Mouse (Mus musculus) forebrain, embryonic 10.5 days (tissue): Measurements from ENCODE around the gene Hist1h4c. TPM values are rescaled to one million over a fixed set of nuclear protein-coding genes. Genes with fewer than 3 reads are reported as not detected.

Source experiments
- DNase-seq: peaks from one replicate; pipeline ENCODE4 v3.0.0-alpha.2; 2017; ENCODE audit warnings: low spot score; ENCODE audit errors: extremely low spot score
- H3K27ac ChIP-seq: fragments of 300-500 bp; sonication (generic); 2 replicates; pipeline ENCODE4 v1.5.1; 2016; ENCODE audit warnings: mild to moderate bottlenecking
- H3K27me3 ChIP-seq: fragments of 300-500 bp; sonication (generic); 2 replicates; pipeline ENCODE4 v1.6.1; 2016; ENCODE audit warnings: mild to moderate bottlenecking; ENCODE audit not compliant: poor library complexity, severe bottlenecking
- H3K36me3 ChIP-seq: fragments of 300-500 bp; sonication (generic); replicated peaks from 2 replicates; pipeline ENCODE4 v1.6.1; 2016; ENCODE audit warnings: mild to moderate bottlenecking, moderate library complexity
- H3K4me1 ChIP-seq: fragments of 300-500 bp; sonication (generic); 2 replicates; pipeline ENCODE4 v1.6.1; 2016
- H3K4me3 ChIP-seq: fragments of 300-500 bp; sonication (generic); 2 replicates; pipeline ENCODE4 v1.5.1; 2016; ENCODE audit warnings: mild to moderate bottlenecking, moderate library complexity
- H3K9me3 ChIP-seq: fragments of 300-500 bp; sonication (generic); 2 replicates; pipeline ENCODE4 v1.6.1; 2016; ENCODE audit warnings: mild to moderate bottlenecking, moderate library complexity
- WGBS: fragments of 180-500 bp; shearing (Covaris S2); methylation state at CpG from one replicate; pipeline ENCODE4 v1.1.7; 2016; 5-methylcytosine and 5-hydroxymethylcytosine counted together
- polyA plus RNA-seq: library from polyadenylated mRNA; unstranded; fragments of >200 nt; fragmentation: Nextera tagmentation; extraction: Ambion mirVana; gene quantifications from 2 replicates; pipeline ENCODE4 v1.2.1, GENCODE M21; 2016

The Hist1h4c gene
- polyA plus RNA-seq, 1 experiment from 2014 or later, result 4.5 TPM

DNA sequence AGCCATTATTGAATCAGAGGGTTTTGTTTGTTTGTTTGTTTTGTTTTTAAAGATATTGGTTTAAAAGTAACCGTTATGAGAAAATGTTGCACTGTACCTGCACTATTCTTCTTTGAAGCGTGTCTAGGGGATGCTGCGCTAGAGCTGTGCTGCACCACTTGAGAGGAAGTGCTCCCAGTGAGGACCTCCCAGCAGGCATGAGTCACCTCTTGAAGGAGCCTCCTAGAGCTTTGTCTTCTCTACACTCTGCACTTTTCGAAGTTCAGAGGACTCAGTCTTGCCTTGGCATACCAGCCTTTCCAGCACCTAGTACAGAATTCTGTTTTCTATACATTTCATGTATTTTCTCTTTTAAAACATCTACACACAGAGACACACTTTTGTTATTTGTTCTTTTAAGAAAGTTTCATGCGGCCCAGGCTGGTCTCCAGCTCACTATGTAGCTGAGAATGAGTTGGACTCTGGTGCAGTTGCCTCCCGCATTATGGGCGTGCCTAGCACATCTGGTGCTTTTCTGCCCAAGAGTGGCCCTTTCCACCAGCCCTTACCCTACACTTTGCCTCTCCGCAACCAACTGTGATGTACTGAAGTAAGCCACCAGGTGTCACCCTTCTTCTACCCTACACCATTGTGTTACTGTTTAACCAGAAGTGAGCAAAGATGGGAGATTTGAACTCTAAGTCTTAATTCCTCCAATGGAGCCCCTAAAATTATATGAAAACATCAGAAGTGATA lies 2.7 kb upstream of the Hist1h4c start:
- Histone ChIP-seq H3K4me3 (no peak overlapping the region; the same call in 1 of the 2 replicates), H3K27ac (peak overlapping the region; percentile 56; the same call in 1 of the 2 replicates), H3K9me3 (no peaks in the 10 kb centered on the region), H3K4me1 (peaks cover 32% of the 10 kb centered on the region), H3K36me3 (no peaks in the 10 kb centered on the region), H3K27me3 (no peaks in the 10 kb centered on the region)
- 37% methylated on average over 8 of the region's 8 CpGs for WGBS
- peak; percentile 70 for DNase-seq

- peaks cover 38% of the 10 kb centered on the region for H3K4me1 ChIP-seq
- peak overlapping the region; percentile 90; the same call in 1 of the 2 replicates for H3K27ac ChIP-seq
- DNase-seq, result peak; percentile 7
- no peaks in the 10 kb centered on the region for H3K9me3 ChIP-seq
- H3K4me3 ChIP-seq, result no peak overlapping the region
- no peaks in the 10 kb centered on the region for H3K27me3 ChIP-seq
- 73% methylated on average over 3 of the region's 3 CpGs for WGBS
- H3K36me3 ChIP-seq, result no peaks in the 10 kb centered on the region
Observed at GRCm38 (mm10) chr13:23699767-23700166, 1.5 kb upstream of the Hist1h4c start.

DNA sequence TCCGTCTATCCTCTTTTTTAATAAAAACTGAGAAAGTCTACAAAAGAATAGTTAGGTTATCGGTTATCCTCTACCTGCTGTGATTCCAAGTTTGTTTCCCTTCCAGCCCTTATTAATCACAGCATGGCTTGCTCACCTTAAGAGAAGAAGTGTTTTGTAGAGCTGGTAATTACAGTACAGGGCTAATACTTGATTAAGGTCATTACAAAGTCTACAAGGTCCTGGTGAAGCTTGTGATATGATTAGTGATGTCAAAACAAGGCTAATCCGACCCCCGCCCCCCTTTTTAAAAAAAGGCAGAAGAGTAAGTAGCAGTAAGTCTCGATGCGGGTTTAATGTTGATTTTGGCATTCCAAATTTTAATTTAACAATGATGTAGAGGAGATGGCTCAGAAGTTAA lies 742 bp upstream of the Hist1h4c start:
- Histone ChIP-seq H3K9me3 (no peaks in the 10 kb centered on the region), H3K27me3 (no peaks in the 10 kb centered on the region), H3K4me1 (peaks cover 38% of the 10 kb centered on the region), H3K36me3 (no peaks in the 10 kb centered on the region), H3K4me3 (peak overlapping the region; percentile 55), H3K27ac (peak overlapping the region; percentile 90)
- peak; percentile 13 for DNase-seq
- 59% methylated on average over 6 of the region's 6 CpGs for WGBS

GRCm38 (mm10) chr13:23697491-23698299 lies 559 bp downstream of the Hist1h4c start:
- H3K27ac ChIP-seq, result peak overlapping the region; percentile 90
- H3K9me3 ChIP-seq, result no peaks in the 10 kb centered on the region
- peak overlapping the region; percentile 55 for H3K4me3 ChIP-seq
- peaks cover 38% of the 10 kb centered on the region for H3K4me1 ChIP-seq
- no peaks in the 10 kb centered on the region; the same call in 1 of the 2 replicates for H3K36me3 ChIP-seq
- no peaks in the 10 kb centered on the region for H3K27me3 ChIP-seq
- under 1% methylated on average over 26 of the region's 32 CpGs for WGBS
- DNase-seq, result peak; percentile 64

DNA sequence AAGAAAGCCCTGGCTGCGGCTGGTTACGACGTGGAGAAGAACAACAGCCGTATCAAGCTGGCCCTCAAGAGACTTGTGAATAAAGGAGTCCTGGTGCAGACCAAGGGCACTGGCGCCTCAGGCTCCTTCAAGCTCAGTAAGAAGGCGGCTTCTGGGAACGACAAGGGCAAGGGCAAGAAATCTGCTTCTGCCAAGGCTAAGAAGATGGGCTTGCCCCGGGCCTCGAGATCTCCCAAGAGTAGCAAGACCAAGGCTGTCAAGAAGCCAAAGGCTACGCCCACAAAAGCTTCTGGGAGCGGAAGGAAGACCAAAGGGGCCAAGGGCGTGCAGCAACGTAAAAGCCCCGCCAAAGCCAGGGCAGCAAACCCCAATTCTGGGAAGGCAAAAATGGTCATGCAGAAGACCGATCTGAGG lies 2.2 kb downstream of the Hist1h4c start:
- DNase-seq, result no peak
- Histone ChIP-seq H3K27me3 (no peaks in the 10 kb centered on the region), H3K27ac (peak overlapping the region; percentile 81), H3K9me3 (no peaks in the 10 kb centered on the region), H3K36me3 (no peaks in the 10 kb centered on the region; the same call in 1 of the 2 replicates), H3K4me1 (peaks cover 36% of the 10 kb centered on the region), H3K4me3 (peak overlapping the region; percentile 20; the same call in 1 of the 2 replicates)
- 65% methylated on average over 15 of the region's 15 CpGs for WGBS

DNA sequence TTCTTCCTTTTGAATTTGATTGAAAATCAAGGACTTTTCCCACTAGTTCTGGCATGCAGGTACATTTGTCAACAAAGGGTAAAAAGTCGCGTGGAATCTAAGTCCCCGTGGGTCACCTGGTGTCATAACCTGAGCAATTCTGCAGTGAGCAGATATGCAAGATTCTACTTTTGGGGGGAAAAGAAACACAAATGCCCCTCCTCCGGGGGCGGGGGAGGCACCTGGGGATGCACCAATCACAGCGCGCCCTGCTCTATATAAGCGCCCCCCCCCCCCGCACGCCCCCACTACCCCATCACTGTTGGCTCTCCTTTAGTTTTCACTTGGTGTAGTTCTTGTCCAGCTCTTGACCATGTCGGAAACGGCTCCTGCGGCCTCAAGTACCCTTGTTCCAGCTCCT lies 2.7 kb downstream of the Hist1h4c start, which contains the start of gene Hist1h1t:
Gene Hist1h1t, plus strand, starts transcription at position 301 of the 400 bp plus-strand sequence.
- 46% methylated on average over 13 of the region's 13 CpGs for WGBS
- peak within 1 kb of the TSS; percentile 20; the same call in 1 of the 2 replicates for H3K4me3 ChIP-seq
- H3K4me1 ChIP-seq, result peaks cover 31% of the 10 kb centered on the region
- DNase-seq, result no peak
- H3K27me3 ChIP-seq, result no peaks in the 10 kb centered on the region
- peak within 1 kb of the TSS; percentile 90 for H3K27ac ChIP-seq
- H3K9me3 ChIP-seq, result no peaks in the 10 kb centered on the region
- H3K36me3 ChIP-seq, result no peaks in the 10 kb centered on the region; the same call in 1 of the 2 replicates

DNA sequence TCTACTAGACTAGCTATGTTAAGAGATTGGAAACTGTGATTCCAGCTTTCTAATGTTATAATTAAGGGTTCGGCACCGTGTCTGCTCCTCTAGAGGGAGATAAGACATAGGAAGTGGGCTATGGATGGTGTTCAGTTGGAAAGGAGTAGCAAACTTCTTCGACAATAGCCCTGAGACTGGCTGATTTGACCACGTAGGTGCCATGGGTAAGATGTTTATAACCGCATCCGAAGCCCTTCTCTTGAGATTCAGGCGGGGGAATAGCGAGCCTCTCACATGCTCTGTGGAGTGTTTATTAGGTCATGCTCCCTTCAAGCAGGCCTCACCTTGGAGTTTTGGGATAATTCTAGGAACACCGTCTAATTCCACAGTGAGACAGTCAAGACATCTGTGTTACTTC lies 3.3 kb downstream of the Hist1h4c start:
- Histone ChIP-seq H3K27me3 (no peaks in the 10 kb centered on the region), H3K4me3 (no peak overlapping the region), H3K9me3 (no peaks in the 10 kb centered on the region), H3K4me1 (peaks cover 31% of the 10 kb centered on the region), H3K27ac (peak overlapping the region; percentile 53; the same call in 1 of the 2 replicates), H3K36me3 (no peaks in the 10 kb centered on the region; the same call in 1 of the 2 replicates)
- 96% methylated on average over 9 of the region's 9 CpGs for WGBS
- no peak for DNase-seq

GRCm38 (mm10) chr13:23693856-23694440 lies 4.3 kb downstream of the Hist1h4c start:
- Histone ChIP-seq H3K4me3 (no peak overlapping the region), H3K36me3 (no peaks in the 10 kb centered on the region; the same call in 1 of the 2 replicates), H3K27ac (peak overlapping the region; percentile 11; the same call in 1 of the 2 replicates), H3K9me3 (no peaks in the 10 kb centered on the region), H3K4me1 (peaks cover 27% of the 10 kb centered on the region), H3K27me3 (no peaks in the 10 kb centered on the region)
- WGBS, result 89% methylated on average over 6 of the region's 6 CpGs
- no peak for DNase-seq

- WGBS, result 83% methylated on average over 2 of the region's 2 CpGs
- no peaks in the 10 kb centered on the region for H3K27me3 ChIP-seq
Observed at GRCm38 (mm10) chr13:23689459-23689858, 8.8 kb downstream of the Hist1h4c start.

DNA sequence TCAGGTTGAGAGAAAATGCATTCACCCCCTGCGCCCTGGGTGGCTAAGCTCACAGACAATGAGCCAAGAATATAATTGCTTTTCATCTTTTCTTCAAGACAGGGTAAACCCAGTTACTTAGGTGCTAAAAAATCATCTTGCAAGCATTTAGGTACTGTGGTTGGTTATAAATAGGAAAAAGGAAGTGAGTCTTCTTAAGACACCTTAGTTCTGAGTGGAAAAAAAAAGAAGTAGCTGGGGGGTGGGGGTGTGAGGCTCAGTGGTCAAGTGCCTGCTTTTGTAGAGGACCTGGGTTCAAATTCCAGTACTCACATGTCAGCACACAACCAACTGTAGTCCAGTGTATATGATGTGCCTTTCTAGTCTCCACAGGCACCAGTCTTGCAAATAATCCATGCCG lies 9.3 kb downstream of the Hist1h4c start:
- H3K27me3 ChIP-seq, result no peaks in the 10 kb centered on the region
- no peak overlapping the region for H3K27ac ChIP-seq
- DNase-seq, result no peak
- peaks cover 16% of the 10 kb centered on the region for H3K4me1 ChIP-seq
- H3K36me3 ChIP-seq, result no peaks in the 10 kb centered on the region; the same call in 1 of the 2 replicates
- WGBS, result 95% methylated on average over 2 of the region's 2 CpGs
- H3K9me3 ChIP-seq, result no peaks in the 10 kb centered on the region
- H3K4me3 ChIP-seq, result no peak overlapping the region

More at GRCm38 (mm10) chr13:23689459-23689858, 8.8 kb downstream of the Hist1h4c start:
- Histone ChIP-seq H3K4me1 (peaks cover 16% of the 10 kb centered on the region), H3K9me3 (no peaks in the 10 kb centered on the region), H3K4me3 (no peak overlapping the region), H3K27ac (no peak overlapping the region), H3K36me3 (no peaks in the 10 kb centered on the region; the same call in 1 of the 2 replicates)
- no peak for DNase-seq

GRCm38 (mm10) chr13:23687907-23688306 lies 10.3 kb downstream of the Hist1h4c start:
- no peak overlapping the region for H3K4me3 ChIP-seq
- DNase-seq, result no peak

DNA sequence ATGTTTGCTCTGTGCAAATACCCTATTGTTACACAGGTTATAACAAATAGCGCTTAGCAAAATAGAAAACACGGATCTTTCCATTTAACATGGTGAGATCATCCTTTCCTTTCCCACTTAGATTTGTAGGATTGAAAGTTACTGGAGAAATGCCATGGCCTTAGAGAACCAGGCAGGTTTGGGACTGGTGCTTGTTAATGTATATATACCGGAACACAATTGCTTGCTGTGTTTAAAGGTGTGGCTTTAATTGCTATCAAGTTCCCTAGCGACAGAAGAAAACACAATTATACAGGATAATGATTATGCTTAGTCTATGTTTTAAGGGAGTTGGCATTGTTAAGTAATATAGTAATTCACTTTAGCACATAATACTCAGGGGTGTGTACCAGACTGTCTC lies 11.1 kb downstream of the Hist1h4c start:
- H3K36me3 ChIP-seq, result no peaks in the 10 kb centered on the region
- no peaks in the 10 kb centered on the region for H3K27me3 ChIP-seq
- no peak for DNase-seq
- peaks cover 26% of the 10 kb centered on the region for H3K4me1 ChIP-seq
- 93% methylated on average over 4 of the region's 4 CpGs for WGBS
- H3K9me3 ChIP-seq, result no peaks in the 10 kb centered on the region
- no peak overlapping the region for H3K4me3 ChIP-seq
- 0 out of 2 replicates have a peak overlapping the region, but pooled peaks have one; percentile 35 for H3K27ac ChIP-seq

More at GRCm38 (mm10) chr13:23687907-23688306, 10.3 kb downstream of the Hist1h4c start:
- Histone ChIP-seq H3K27ac (0 out of 2 replicates have a peak overlapping the region, but pooled peaks have one; percentile 11), H3K4me1 (peaks cover 18% of the 10 kb centered on the region), H3K27me3 (no peaks in the 10 kb centered on the region), H3K9me3 (no peaks in the 10 kb centered on the region), H3K36me3 (no peaks in the 10 kb centered on the region)
- WGBS, result 92% methylated on average over 7 of the region's 7 CpGs
